Mouse (Mus musculus) intestine, postnatal 0 days (tissue): Measurements from ENCODE around the gene Fndc3a. TPM values are rescaled to one million over a fixed set of nuclear protein-coding genes. Genes with fewer than 3 reads are reported as not detected.

Experiments used
- ATAC-seq: fragments of 200-750 bp; cut with Nextera tagmentation; 2 replicates; pipeline ENCODE4 v1.8.0; 2017; ENCODE audit warnings: mild to moderate bottlenecking, moderate TSS enrichment, moderate library complexity
- H3K27ac ChIP-seq: fragments of 300-500 bp; sonication (generic); 2 replicates; pipeline ENCODE4 v1.5.1; 2014; ENCODE audit warnings: mild to moderate bottlenecking, low read depth, low read length, moderate library complexity
- H3K27me3 ChIP-seq: fragments of 300-500 bp; sonication (generic); replicated peaks from 2 replicates; pipeline ENCODE4 v1.6.1; 2014; ENCODE audit warnings: low read length, mixed read lengths; ENCODE audit not compliant: control insufficient read depth, insufficient read depth
- H3K36me3 ChIP-seq: fragments of 300-500 bp; sonication (generic); 2 replicates; pipeline ENCODE4 v1.6.1; 2014; ENCODE audit warnings: mild to moderate bottlenecking, moderate library complexity; ENCODE audit not compliant: control insufficient read depth, insufficient read depth
- H3K4me1 ChIP-seq: fragments of 300-500 bp; sonication (generic); replicated peaks from 2 replicates; pipeline ENCODE4 v1.6.1; 2014; ENCODE audit warnings: antibody characterized with exemption, low read length, mixed read lengths; ENCODE audit not compliant: control insufficient read depth, insufficient read depth
- H3K4me2 ChIP-seq: fragments of 300-500 bp; sonication (generic); replicated peaks from 2 replicates; pipeline ENCODE4 v1.6.1; 2014; ENCODE audit warnings: low read depth, mild to moderate bottlenecking, moderate library complexity
- H3K4me3 ChIP-seq: fragments of 300-500 bp; sonication (generic); 2 replicates; pipeline ENCODE4 v1.5.1; 2014; ENCODE audit warnings: low read depth, low read length
- H3K9ac ChIP-seq: fragments of 300-500 bp; sonication (generic); 2 replicates; pipeline ENCODE4 v1.6.1; 2014; ENCODE audit warnings: mild to moderate bottlenecking, low read depth, low read length
- H3K9me3 ChIP-seq: fragments of 300-500 bp; sonication (generic); 2 replicates; pipeline ENCODE4 v1.6.1; 2016; ENCODE audit warnings: mixed run types; ENCODE audit not compliant: control insufficient read depth
- CTCF ChIP-seq: sonication (generic); IDR thresholded peaks from 2 replicates; pipeline ENCODE4 v1.5.1; 2016; ENCODE audit warnings: low read depth, mild to moderate bottlenecking, control low read depth, antibody characterized with exemption, moderate library complexity
- WGBS: fragments of 180-500 bp; shearing (Covaris S2); extraction: QIAGEN DNeasy Blood & Tissue Kit; methylation state at CpG from one replicate; pipeline ENCODE4 v1.1.7; 2014; 5-methylcytosine and 5-hydroxymethylcytosine counted together
- polyA plus RNA-seq: library from polyadenylated mRNA; unstranded; fragments of >200 nt; fragmentation: Nextera tagmentation; extraction: Ambion mirVana; gene quantifications from 2 replicates; pipeline ENCODE4 v1.2.1, GENCODE M21; 2015

Fndc3a gene
- polyA plus RNA-seq, 1 experiment from 2014 or later = 29.7 TPM

DNA sequence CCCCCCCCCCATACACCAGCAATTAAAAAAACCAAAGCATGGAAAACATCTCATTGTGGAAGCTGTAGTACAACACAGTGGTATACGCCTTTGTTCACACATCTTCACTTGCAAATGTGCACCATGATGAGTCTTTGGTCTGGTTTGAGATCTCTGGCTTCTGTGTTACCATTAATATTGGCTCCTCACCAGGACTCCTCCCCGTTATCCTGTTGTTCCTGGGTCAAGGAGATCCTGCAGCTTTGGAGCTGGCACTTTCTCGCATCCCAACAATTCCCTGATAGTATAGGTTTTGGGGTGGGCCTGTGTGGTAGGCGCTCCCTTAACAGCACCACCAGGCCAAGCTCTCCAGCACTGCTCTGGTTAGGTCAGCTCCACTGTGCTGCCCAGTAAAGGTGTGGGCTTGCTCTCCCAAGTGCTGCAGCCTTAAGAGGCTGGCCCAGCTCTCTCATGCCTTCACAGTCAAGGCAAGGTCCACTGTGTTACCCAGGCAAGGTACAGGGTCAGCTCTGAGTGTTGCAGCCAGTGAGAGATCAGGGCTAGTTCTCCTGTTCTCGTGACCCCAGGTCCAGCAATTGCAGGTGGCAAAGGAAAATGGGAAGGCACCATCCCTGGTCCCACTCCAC lies 173.3 kb downstream of the Fndc3a start:
- 85% methylated on average over 5 of the region's 5 CpGs for WGBS
- no peak for TF ChIP-seq CTCF
- ATAC-seq = no peak

GRCm38 (mm10) chr14:72533862-72534261 lies 175.9 kb downstream of the Fndc3a start:
- Histone ChIP-seq H3K36me3 (peaks cover 6% of the 10 kb centered on the region; the same call in 1 of the 2 replicates), H3K27ac (no peak overlapping the region), H3K4me2 (no peak overlapping the region), H3K9ac (no peak overlapping the region), H3K4me3 (no peak overlapping the region), H3K9me3 (no peaks in the 10 kb centered on the region), H3K27me3 (peaks cover 21% of the 10 kb centered on the region), H3K4me1 (no peaks in the 10 kb centered on the region)
- peak; percentile 62 for ATAC-seq
- no peak for TF ChIP-seq CTCF
- 52% methylated on average over 7 of the region's 7 CpGs for WGBS

More for the DNA sequence above, 173.3 kb downstream of the Fndc3a start:
- Histone ChIP-seq H3K36me3 (peaks cover 28% of the 10 kb centered on the region), H3K9ac (no peak overlapping the region), H3K27ac (no peak overlapping the region), H3K4me3 (no peak overlapping the region), H3K4me2 (no peak overlapping the region), H3K4me1 (no peaks in the 10 kb centered on the region), H3K27me3 (peaks cover 9% of the 10 kb centered on the region), H3K9me3 (no peaks in the 10 kb centered on the region)

GRCm38 (mm10) chr14:72532028-72532917 lies 177.5 kb downstream of the Fndc3a start:
- TF ChIP-seq CTCF = 0 out of 2 replicates have a peak, but pooled peaks have one; percentile 19
- Histone ChIP-seq H3K36me3 (peaks cover 6% of the 10 kb centered on the region; the same call in 1 of the 2 replicates), H3K9me3 (no peaks in the 10 kb centered on the region), H3K4me1 (no peaks in the 10 kb centered on the region), H3K4me3 (peak overlapping the region; percentile 42), H3K9ac (no peak overlapping the region), H3K4me2 (peak overlapping the region; percentile 68), H3K27me3 (peaks cover 21% of the 10 kb centered on the region), H3K27ac (no peak overlapping the region)
- ATAC-seq = peak; percentile 48; the same call in 1 of the 2 replicates
- 3% methylated on average over 54 of the region's 54 CpGs for WGBS

DNA sequence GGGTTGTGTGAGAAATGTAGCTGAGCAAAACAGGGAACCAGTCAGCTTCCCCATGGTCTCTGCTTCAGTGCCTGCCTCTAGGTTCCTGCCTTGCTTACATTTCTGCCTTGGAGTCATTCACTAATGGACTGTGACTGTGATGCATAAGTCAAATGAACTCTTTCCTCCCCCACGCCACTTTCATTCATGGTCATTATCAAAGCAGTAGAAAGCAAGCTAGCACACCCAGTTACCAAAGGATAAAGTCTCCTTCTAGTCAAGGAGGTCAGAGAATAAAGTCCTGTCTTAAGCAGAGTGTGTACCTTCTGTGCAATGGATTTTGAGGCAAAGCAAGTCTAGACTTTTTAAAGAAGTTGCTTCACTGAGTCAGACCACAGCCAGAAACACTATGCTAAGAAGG lies 182.7 kb downstream of the Fndc3a start:
- Histone ChIP-seq H3K27me3 (peaks cover 18% of the 10 kb centered on the region), H3K4me3 (no peak overlapping the region), H3K9ac (no peak overlapping the region), H3K9me3 (no peaks in the 10 kb centered on the region), H3K36me3 (no peaks in the 10 kb centered on the region), H3K4me1 (no peaks in the 10 kb centered on the region), H3K27ac (no peak overlapping the region), H3K4me2 (no peak overlapping the region)
- no peak for ATAC-seq
- no peak for TF ChIP-seq CTCF
- WGBS = 53% methylated on average over 1 of the region's 1 CpGs

GRCm38 (mm10) chr14:72519561-72519960 lies 190.2 kb downstream of the Fndc3a start:
- H3K36me3 ChIP-seq = no peaks in the 10 kb centered on the region
- no peaks in the 10 kb centered on the region for H3K4me1 ChIP-seq
- no peak for TF ChIP-seq CTCF
- WGBS = 29% methylated on average over 2 of the region's 2 CpGs
- H3K9ac ChIP-seq = no peak overlapping the region
- H3K27ac ChIP-seq = no peak overlapping the region
- no peak overlapping the region for H3K4me2 ChIP-seq
- ATAC-seq = no peak
- H3K4me3 ChIP-seq = no peak overlapping the region
- H3K27me3 ChIP-seq = no peaks in the 10 kb centered on the region
- no peaks in the 10 kb centered on the region for H3K9me3 ChIP-seq

DNA sequence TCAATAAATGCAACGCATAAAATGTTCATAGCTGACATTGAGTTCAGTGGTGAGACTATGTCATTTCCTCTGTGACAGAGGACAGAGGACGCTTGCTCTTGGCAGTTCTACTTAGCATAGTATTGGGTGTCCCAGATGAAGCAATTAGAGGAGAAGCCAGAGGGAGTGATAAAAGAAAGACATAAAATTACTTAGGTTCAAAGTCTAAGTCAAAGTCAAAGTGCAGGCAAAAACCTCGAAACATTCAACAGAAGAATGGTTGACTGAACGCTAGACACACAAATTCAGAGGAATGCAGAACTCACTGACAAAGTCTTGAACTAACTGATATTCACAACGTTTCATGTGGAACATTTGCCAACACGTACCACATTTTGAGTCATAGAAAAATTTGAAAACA lies 191.0 kb downstream of the Fndc3a start:
- Histone ChIP-seq H3K9me3 (no peaks in the 10 kb centered on the region), H3K4me3 (no peak overlapping the region), H3K9ac (no peak overlapping the region), H3K4me1 (no peaks in the 10 kb centered on the region), H3K27ac (no peak overlapping the region), H3K27me3 (no peaks in the 10 kb centered on the region), H3K36me3 (no peaks in the 10 kb centered on the region), H3K4me2 (no peak overlapping the region)
- no peak for ATAC-seq
- 54% methylated on average over 6 of the region's 6 CpGs for WGBS
- no peak for TF ChIP-seq CTCF
